Mouse (Mus musculus) testis, adult 2 months (tissue): ENCODE measurements around the gene Anxa8. TPM values are rescaled to one million over a fixed set of nuclear protein-coding genes. Genes with fewer than 3 reads are reported as not detected.

ENCODE experiments used
- H3K27ac ChIP-seq: fragments of 200-500 bp; 2 replicates; pipeline ENCODE4 v1.5.1; 2012; ENCODE audit warnings: low read depth, low read length; ENCODE audit not compliant: control insufficient read depth, insufficient read depth
- H3K27me3 ChIP-seq: fragments of 200-500 bp; 2 replicates; pipeline ENCODE4 v1.6.1; 2012; ENCODE audit warnings: mild to moderate bottlenecking, low read length, moderate library complexity; ENCODE audit not compliant: control insufficient read depth, insufficient read depth
- H3K36me3 ChIP-seq: fragments of 200-500 bp; 2 replicates; pipeline ENCODE4 v1.6.1; 2012; ENCODE audit warnings: mild to moderate bottlenecking, low read length; ENCODE audit not compliant: control insufficient read depth, insufficient read depth
- H3K4me1 ChIP-seq: fragments of 200-500 bp; 2 replicates; pipeline ENCODE4 v1.6.1; 2012; ENCODE audit warnings: low read length; ENCODE audit not compliant: control insufficient read depth, insufficient read depth
- H3K4me3 ChIP-seq: fragments of 200-500 bp; 2 replicates; pipeline ENCODE4 v1.5.1; 2012; ENCODE audit warnings: low read depth, mild to moderate bottlenecking, low read length, moderate library complexity, mixed read lengths; ENCODE audit not compliant: control insufficient read depth
- CTCF ChIP-seq: fragments of 200-500 bp; IDR thresholded peaks from 2 replicates; pipeline ENCODE4 v1.5.1; 2012; ENCODE audit warnings: low read depth, mild to moderate bottlenecking, inconsistent platforms, low read length, moderate library complexity; ENCODE audit not compliant: control insufficient read depth, insufficient read depth, insufficient replicate concordance
- POLR2A ChIP-seq: fragments of 200-500 bp; IDR thresholded peaks from 2 replicates; pipeline ENCODE4 v1.6.1; 2012; ENCODE audit warnings: low read depth, mild to moderate bottlenecking, inconsistent platforms, low read length, moderate library complexity; ENCODE audit not compliant: control insufficient read depth
- polyA plus RNA-seq: library from polyadenylated mRNA; depleted of rRNA; stranded (reverse); fragments of >200 nt; gene quantifications from 2 replicates; pipeline ENCODE4 v1.2.3, GENCODE M21; 2012

Gene Anxa8
- polyA plus RNA-seq, 1 experiment: 0.21 TPM

DNA sequence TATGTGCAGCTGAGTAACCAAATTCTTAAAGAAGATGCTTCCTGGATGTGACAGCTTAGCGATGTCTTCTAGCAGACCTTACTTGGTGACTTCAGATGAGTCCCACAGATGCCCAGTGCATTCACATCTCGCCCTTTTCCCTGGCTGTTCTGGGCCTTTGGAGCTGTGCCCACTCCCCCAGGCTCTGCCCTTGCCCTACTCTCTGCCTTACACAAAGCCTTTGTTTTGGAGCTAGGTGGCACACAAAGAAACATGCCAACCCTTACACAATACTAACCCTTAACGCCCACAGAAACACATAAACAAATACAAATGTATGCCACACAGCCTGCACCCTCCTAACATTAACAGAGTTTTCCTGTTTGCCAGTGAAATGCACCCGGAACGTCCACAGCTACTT, 10.4 kb downstream of the Anxa8 start:
- Histone ChIP-seq H3K27ac (no peak overlapping the region), H3K36me3 (no peaks in the 10 kb centered on the region), H3K4me1 (no peaks in the 10 kb centered on the region), H3K27me3 (no peaks in the 10 kb centered on the region), H3K4me3 (no peak overlapping the region)
- TF ChIP-seq POLR2A (no peak), CTCF (no peak)

DNA sequence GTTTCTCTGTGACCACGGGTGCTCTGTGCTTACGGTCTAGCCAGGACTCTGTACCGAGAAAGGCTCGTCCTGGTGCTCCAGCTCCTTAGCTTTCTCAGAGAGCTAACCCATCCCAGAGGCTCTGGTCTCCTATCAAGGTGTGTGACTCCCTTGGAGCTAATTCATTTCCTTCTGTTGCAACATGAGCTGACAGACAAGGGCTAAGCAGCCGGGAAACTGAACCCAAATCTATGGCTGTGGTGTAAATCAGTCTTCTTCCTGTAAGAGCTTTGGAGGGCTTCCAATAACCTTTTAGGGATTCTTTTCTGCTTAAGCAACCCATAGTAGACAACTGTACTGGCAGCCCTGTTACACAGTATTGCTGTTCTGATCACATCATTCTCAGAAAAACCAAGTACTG, 16.8 kb downstream of the Anxa8 start, which contains the start of gene A630023A22Rik:
A630023A22Rik (minus strand) TSS at position 154 of the 400 bp plus-strand sequence.
- TF ChIP-seq CTCF (no peak), POLR2A (no peak)
- no peaks in the 10 kb centered on the region for H3K36me3 ChIP-seq
- no peaks in the 10 kb centered on the region for H3K27me3 ChIP-seq
- H3K27ac ChIP-seq: no peak within 1 kb of the TSS
- H3K4me1 ChIP-seq: peaks cover 2% of the 10 kb centered on the region; the same call in 1 of the 2 replicates
- H3K4me3 ChIP-seq: no peak within 1 kb of the TSS

DNA sequence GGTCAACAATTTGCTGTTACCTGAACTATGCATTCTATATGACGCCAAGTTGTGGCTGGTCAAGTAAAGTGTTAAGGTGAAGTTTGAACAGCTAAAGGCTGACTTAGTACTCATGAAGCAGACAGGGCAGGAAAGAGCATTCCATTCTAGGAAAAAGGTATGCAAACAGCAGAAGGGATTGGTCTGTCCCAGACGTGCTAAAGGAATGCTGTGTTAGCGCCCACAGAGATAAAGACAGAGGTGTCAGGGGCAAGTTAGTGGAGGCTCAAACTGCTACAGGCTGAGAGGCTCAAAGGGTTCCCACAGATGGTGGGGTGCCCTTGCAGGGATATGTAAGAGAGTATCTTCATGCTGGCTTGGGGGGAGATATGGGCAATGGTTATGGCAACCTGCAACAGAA, 18.1 kb downstream of the Anxa8 start:
- Histone ChIP-seq H3K27me3 (no peaks in the 10 kb centered on the region), H3K4me1 (peaks cover 2% of the 10 kb centered on the region; the same call in 1 of the 2 replicates), H3K4me3 (no peak overlapping the region), H3K36me3 (no peaks in the 10 kb centered on the region), H3K27ac (no peak overlapping the region)
- no peak for TF ChIP-seq POLR2A
- TF ChIP-seq CTCF: no peak

DNA sequence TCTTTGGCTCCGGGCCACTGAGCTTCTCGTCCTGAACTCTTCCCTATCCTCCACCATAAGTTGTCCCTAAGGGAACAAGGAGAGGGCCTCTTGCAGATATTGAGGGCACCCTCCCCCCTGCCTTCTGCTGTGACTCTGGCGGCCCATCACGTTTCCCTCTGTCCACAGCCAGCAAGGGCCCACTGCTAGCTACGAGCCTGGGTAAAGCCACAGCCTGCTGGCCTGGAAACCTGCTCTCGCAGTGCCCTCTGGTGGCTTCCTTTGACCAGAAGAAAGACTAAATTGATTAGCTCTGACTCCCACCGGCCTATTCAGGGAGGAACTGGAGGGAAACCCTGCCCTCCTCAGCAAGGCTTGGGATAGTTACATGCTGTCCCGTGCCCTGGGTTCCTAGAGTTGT, 19.1 kb downstream of the Anxa8 start:
- H3K4me1 ChIP-seq: peaks cover 2% of the 10 kb centered on the region; the same call in 1 of the 2 replicates
- H3K27me3 ChIP-seq: no peaks in the 10 kb centered on the region
- TF ChIP-seq POLR2A (no peak), CTCF (peak; percentile 41; the same call in 1 of the 2 replicates)
- no peak overlapping the region for H3K27ac ChIP-seq
- H3K4me3 ChIP-seq: no peak overlapping the region
- H3K36me3 ChIP-seq: no peaks in the 10 kb centered on the region

DNA sequence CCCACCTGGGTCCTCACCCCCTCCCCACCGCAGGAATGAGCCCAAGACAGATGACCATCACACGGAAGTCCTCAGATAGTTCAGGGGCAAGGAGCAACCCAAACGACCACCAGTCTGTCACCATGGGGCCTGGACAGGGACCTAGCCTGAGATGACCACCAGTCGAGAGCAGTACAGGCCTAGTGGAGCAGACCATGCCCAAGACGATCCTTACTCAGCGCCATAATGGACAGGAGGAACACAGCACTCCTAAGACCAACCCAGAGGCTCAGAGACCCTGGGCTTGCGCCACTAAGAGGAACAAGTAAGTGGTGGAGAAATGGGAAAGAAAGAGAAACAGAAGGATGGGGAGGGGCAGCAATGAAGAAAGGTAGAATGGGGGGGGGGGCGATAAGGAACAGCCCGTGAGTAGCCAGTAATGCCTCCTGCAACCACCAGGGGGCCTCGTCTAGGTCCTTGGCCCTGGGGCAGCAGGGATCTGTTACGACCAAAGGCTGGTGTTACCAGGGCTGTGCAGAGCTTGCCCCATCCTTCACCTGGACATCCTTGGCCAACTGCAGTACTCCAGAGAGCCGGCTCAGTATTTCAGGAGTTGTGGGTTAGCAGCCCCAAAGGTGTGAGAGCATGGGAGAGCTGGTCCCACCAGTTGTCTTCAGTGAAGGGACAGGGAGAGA, 20.7 kb downstream of the Anxa8 start:
- TF ChIP-seq POLR2A: no peak
- TF ChIP-seq CTCF: peak; percentile 81
- Histone ChIP-seq H3K27me3 (no peaks in the 10 kb centered on the region), H3K4me1 (peaks cover 2% of the 10 kb centered on the region; the same call in 1 of the 2 replicates), H3K36me3 (no peaks in the 10 kb centered on the region), H3K4me3 (no peak overlapping the region), H3K27ac (no peak overlapping the region)

DNA sequence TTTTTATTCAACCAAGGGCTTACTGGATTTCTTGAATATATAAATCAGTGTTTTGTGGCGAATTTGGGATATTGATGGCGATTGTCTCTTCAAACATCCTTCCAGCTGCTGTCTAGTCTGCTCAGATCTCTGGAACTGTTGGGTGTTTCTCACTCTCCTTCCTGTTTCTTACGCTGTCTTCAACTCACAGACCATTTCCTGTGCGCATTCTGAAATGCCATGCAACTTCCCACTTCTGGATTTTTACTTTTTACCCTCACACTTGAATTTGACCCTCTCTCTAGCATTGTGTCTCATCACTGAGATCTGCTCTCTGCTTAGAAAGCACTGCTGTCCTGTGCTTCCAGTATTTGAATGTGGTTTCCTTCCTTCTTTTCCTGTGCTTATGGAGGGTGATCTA, 21.8 kb downstream of the Anxa8 start:
- H3K4me3 ChIP-seq: no peak overlapping the region
- H3K4me1 ChIP-seq: peaks cover 2% of the 10 kb centered on the region; the same call in 1 of the 2 replicates
- no peaks in the 10 kb centered on the region for H3K27me3 ChIP-seq
- TF ChIP-seq POLR2A (no peak), CTCF (no peak)
- H3K36me3 ChIP-seq: no peaks in the 10 kb centered on the region
- H3K27ac ChIP-seq: no peak overlapping the region

- no peak overlapping the region for H3K27ac ChIP-seq
- no peak for TF ChIP-seq POLR2A
- TF ChIP-seq CTCF: no peak
- no peaks in the 10 kb centered on the region for H3K36me3 ChIP-seq
- H3K27me3 ChIP-seq: no peaks in the 10 kb centered on the region
- no peaks in the 10 kb centered on the region for H3K4me1 ChIP-seq
- no peak overlapping the region for H3K4me3 ChIP-seq
Measured at GRCm38 (mm10) chr14:34114311-34114710, 28.5 kb downstream of the Anxa8 start.
